Mouse (Mus musculus) hindbrain, embryonic 13.5 days (tissue): ENCODE measurements around the gene Lrtm1. TPM values are rescaled to one million over a fixed set of nuclear protein-coding genes. Genes with fewer than 3 reads are reported as not detected.

ENCODE experiments used
- ATAC-seq: fragments of 200-750 bp; cut with Nextera tagmentation; 2 replicates; pipeline ENCODE4 v1.8.0; 2017; ENCODE audit warnings: moderate TSS enrichment; ENCODE audit not compliant: low FRiP score
- H3K27ac ChIP-seq: fragments of 300-500 bp; sonication (generic); 2 replicates; pipeline ENCODE4 v1.5.1; 2015; ENCODE audit warnings: inconsistent platforms, mild to moderate bottlenecking, moderate library complexity
- H3K27me3 ChIP-seq: fragments of 300-500 bp; sonication (generic); 2 replicates; pipeline ENCODE4 v1.6.1; 2015; ENCODE audit warnings: mild to moderate bottlenecking, inconsistent platforms
- H3K36me3 ChIP-seq: fragments of 300-500 bp; sonication (generic); 2 replicates; pipeline ENCODE4 v1.6.1; 2015; ENCODE audit warnings: mild to moderate bottlenecking, inconsistent platforms
- H3K4me1 ChIP-seq: fragments of 300-500 bp; sonication (generic); replicated peaks from 2 replicates; pipeline ENCODE4 v1.6.1; 2015; ENCODE audit warnings: inconsistent platforms
- H3K4me2 ChIP-seq: fragments of 300-500 bp; sonication (generic); 2 replicates; pipeline ENCODE4 v1.6.1; 2015; ENCODE audit warnings: inconsistent platforms, mild to moderate bottlenecking, moderate library complexity
- H3K4me3 ChIP-seq: fragments of 300-500 bp; sonication (generic); 2 replicates; pipeline ENCODE4 v1.5.1; 2015; ENCODE audit warnings: mild to moderate bottlenecking, inconsistent platforms
- H3K9ac ChIP-seq: fragments of 300-500 bp; sonication (generic); 2 replicates; pipeline ENCODE4 v1.6.1; 2015; ENCODE audit warnings: mild to moderate bottlenecking, inconsistent platforms
- H3K9me3 ChIP-seq: fragments of 300-500 bp; sonication (generic); 2 replicates; pipeline ENCODE4 v1.6.1; 2016; ENCODE audit warnings: inconsistent platforms
- WGBS: fragments of 180-500 bp; shearing (Covaris S2); methylation state at CpG from one replicate; pipeline ENCODE4 v1.1.7; 2015; 5-methylcytosine and 5-hydroxymethylcytosine counted together
- polyA plus RNA-seq: library from polyadenylated mRNA; unstranded; fragments of >200 nt; fragmentation: Nextera tagmentation; extraction: Ambion mirVana; gene quantifications from 2 replicates; pipeline ENCODE4 v1.2.1, GENCODE M21; 2015

Lrtm1 gene
- polyA plus RNA-seq, 1 experiment from 2014 or later: 0.44 TPM

GRCm38 (mm10) chr14:29041498-29041897 lies 23.5 kb downstream of the Lrtm1 start:
- H3K4me1 ChIP-seq: peaks cover 27% of the 10 kb centered on the region
- no peak for ATAC-seq
- 94% methylated on average over 1 of the region's 1 CpGs for WGBS
- peak overlapping the region; percentile 79 for H3K27ac ChIP-seq
- H3K27me3 ChIP-seq: 0 out of 2 replicates have a peak, but pooled peaks cover 3% of the 10 kb centered on the region
- H3K4me3 ChIP-seq: no peak overlapping the region
- H3K36me3 ChIP-seq: no peaks in the 10 kb centered on the region
- H3K9ac ChIP-seq: no peak overlapping the region
- H3K9me3 ChIP-seq: no peaks in the 10 kb centered on the region
- no peak overlapping the region for H3K4me2 ChIP-seq

- peak overlapping the region; percentile 48 for H3K27ac ChIP-seq
- H3K4me1 ChIP-seq: peaks cover 27% of the 10 kb centered on the region
- H3K36me3 ChIP-seq: no peaks in the 10 kb centered on the region
- no peak overlapping the region for H3K9ac ChIP-seq
- no peaks in the 10 kb centered on the region for H3K9me3 ChIP-seq
- no peak overlapping the region for H3K4me2 ChIP-seq
- H3K4me3 ChIP-seq: no peak overlapping the region
- no peak for ATAC-seq
- 0 out of 2 replicates have a peak, but pooled peaks cover 3% of the 10 kb centered on the region for H3K27me3 ChIP-seq
- 52% methylated on average over 1 of the region's 1 CpGs for WGBS
Observed at GRCm38 (mm10) chr14:29042355-29042754, 24.3 kb downstream of the Lrtm1 start.

DNA sequence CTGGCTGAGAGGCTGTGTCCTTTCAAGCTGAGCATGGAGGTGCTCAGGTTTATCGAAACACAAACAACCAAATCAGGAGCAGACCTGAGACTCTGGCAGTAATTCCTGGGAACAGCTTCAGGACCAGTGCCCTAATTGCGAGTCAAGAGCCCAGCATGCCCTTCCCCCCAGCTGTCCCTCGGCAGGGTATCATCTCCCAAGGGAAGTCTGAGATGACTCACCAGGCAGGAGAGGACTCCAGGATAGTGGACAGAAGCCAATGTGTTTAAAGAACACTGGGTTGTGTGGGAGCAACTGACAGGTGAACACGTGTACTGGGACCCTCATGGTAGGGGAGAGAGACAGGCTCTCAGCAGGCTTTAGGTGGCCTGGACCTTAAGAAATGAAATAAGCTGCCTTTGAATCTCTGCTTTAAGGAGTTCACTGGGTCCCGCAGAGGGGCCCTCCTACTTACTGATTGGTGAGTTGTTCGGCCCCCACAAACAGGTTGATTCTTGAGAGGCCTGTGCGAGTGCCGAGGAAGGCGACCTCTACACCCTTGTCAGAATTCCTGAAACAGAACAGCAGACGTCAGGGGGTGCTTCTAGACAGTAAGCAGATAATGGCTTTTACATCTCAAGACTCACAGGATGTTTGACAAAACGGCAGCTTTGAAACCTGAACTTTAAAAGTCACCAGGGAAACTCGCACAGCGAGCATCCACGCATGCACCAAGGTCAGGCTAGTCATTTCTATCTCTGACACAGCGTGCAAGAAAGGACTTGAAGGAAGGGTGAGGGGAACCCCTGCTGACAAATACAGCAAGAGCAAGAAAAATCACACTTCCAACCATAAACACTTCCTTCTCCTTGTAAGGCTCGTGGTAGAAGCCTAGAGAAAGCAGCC lies 34.2 kb downstream of the Lrtm1 start:
- Histone ChIP-seq H3K4me2 (no peak overlapping the region), H3K4me1 (no peaks in the 10 kb centered on the region), H3K9ac (no peak overlapping the region), H3K4me3 (no peak overlapping the region), H3K36me3 (no peaks in the 10 kb centered on the region), H3K27ac (no peak overlapping the region), H3K27me3 (no peaks in the 10 kb centered on the region), H3K9me3 (no peaks in the 10 kb centered on the region)
- 71% methylated on average over 16 of the region's 16 CpGs for WGBS
- ATAC-seq: no peak

- no peaks in the 10 kb centered on the region for H3K27me3 ChIP-seq
- H3K4me3 ChIP-seq: no peak overlapping the region
- H3K9ac ChIP-seq: no peak overlapping the region
- no peaks in the 10 kb centered on the region for H3K9me3 ChIP-seq
- no peak overlapping the region for H3K4me2 ChIP-seq
- no peaks in the 10 kb centered on the region for H3K4me1 ChIP-seq
- H3K36me3 ChIP-seq: no peaks in the 10 kb centered on the region
- no peak overlapping the region for H3K27ac ChIP-seq
- no peak for ATAC-seq
Observed at GRCm38 (mm10) chr14:29060679-29061078, 42.7 kb downstream of the Lrtm1 start.

- no peak for ATAC-seq
- WGBS: 91% methylated on average over 1 of the region's 1 CpGs
- Histone ChIP-seq H3K36me3 (no peaks in the 10 kb centered on the region), H3K9ac (no peak overlapping the region), H3K27ac (no peak overlapping the region), H3K4me1 (no peaks in the 10 kb centered on the region), H3K27me3 (no peaks in the 10 kb centered on the region), H3K9me3 (no peaks in the 10 kb centered on the region), H3K4me2 (no peak overlapping the region), H3K4me3 (no peak overlapping the region)
Observed at GRCm38 (mm10) chr14:29061491-29061890, 43.5 kb downstream of the Lrtm1 start.

GRCm38 (mm10) chr14:29062676-29063075 lies 44.7 kb downstream of the Lrtm1 start:
- H3K27me3 ChIP-seq: no peaks in the 10 kb centered on the region
- H3K36me3 ChIP-seq: no peaks in the 10 kb centered on the region
- no peaks in the 10 kb centered on the region for H3K9me3 ChIP-seq
- H3K4me1 ChIP-seq: no peaks in the 10 kb centered on the region
- H3K9ac ChIP-seq: no peak overlapping the region
- H3K4me2 ChIP-seq: no peak overlapping the region
- no peak overlapping the region for H3K4me3 ChIP-seq
- ATAC-seq: no peak
- H3K27ac ChIP-seq: no peak overlapping the region
- WGBS: 96% methylated on average over 2 of the region's 2 CpGs

GRCm38 (mm10) chr14:29073747-29074146 lies 55.7 kb downstream of the Lrtm1 start:
- 75% methylated on average over 4 of the region's 4 CpGs for WGBS
- no peak overlapping the region for H3K4me3 ChIP-seq
- ATAC-seq: no peak
- no peak overlapping the region for H3K9ac ChIP-seq
- H3K9me3 ChIP-seq: no peaks in the 10 kb centered on the region
- H3K27me3 ChIP-seq: 0 out of 2 replicates have a peak, but pooled peaks cover 6% of the 10 kb centered on the region
- H3K27ac ChIP-seq: 0 out of 2 replicates have a peak overlapping the region, but pooled peaks have one; percentile 8
- H3K36me3 ChIP-seq: no peaks in the 10 kb centered on the region
- no peaks in the 10 kb centered on the region for H3K4me1 ChIP-seq
- H3K4me2 ChIP-seq: no peak overlapping the region

DNA sequence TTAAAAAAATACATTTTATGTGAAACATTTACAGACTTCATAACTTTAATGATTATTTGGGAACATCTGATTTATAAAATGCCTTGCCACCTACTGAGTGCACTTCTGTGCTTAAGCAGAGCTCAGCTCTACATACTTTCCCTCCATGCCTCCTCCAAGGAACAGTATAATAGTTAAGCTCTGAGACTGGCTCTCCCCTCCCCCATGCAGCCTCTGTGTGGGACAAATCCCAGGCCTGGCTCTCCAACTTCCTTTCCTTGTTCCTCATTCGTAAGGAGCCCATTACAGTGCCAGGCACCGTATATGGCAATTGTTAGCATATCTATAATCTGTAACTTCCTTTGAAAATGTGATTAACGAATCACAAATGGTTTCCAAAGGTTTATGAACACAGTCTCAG lies 59.4 kb downstream of the Lrtm1 start:
- no peaks in the 10 kb centered on the region for H3K4me1 ChIP-seq
- no peak overlapping the region for H3K9ac ChIP-seq
- H3K9me3 ChIP-seq: no peaks in the 10 kb centered on the region
- 0 out of 2 replicates have a peak, but pooled peaks cover 6% of the 10 kb centered on the region for H3K27me3 ChIP-seq
- H3K27ac ChIP-seq: no peak overlapping the region
- H3K4me3 ChIP-seq: no peak overlapping the region
- H3K36me3 ChIP-seq: no peaks in the 10 kb centered on the region
- WGBS: 82% methylated on average over 3 of the region's 3 CpGs
- H3K4me2 ChIP-seq: no peak overlapping the region
- no peak for ATAC-seq

GRCm38 (mm10) chr14:29080228-29080627 lies 62.2 kb downstream of the Lrtm1 start:
- Histone ChIP-seq H3K9ac (no peak overlapping the region), H3K36me3 (no peaks in the 10 kb centered on the region), H3K27me3 (0 out of 2 replicates have a peak, but pooled peaks cover 3% of the 10 kb centered on the region), H3K9me3 (no peaks in the 10 kb centered on the region), H3K4me1 (no peaks in the 10 kb centered on the region), H3K4me3 (no peak overlapping the region), H3K27ac (no peak overlapping the region), H3K4me2 (no peak overlapping the region)
- ATAC-seq: no peak
- 86% methylated on average over 4 of the region's 4 CpGs for WGBS

- no peak overlapping the region for H3K4me3 ChIP-seq
- no peak for ATAC-seq
- no peak overlapping the region for H3K4me2 ChIP-seq
- no peak overlapping the region for H3K27ac ChIP-seq
- 87% methylated on average over 4 of the region's 4 CpGs for WGBS
- no peak overlapping the region for H3K9ac ChIP-seq
- H3K36me3 ChIP-seq: no peaks in the 10 kb centered on the region
- no peaks in the 10 kb centered on the region for H3K4me1 ChIP-seq
- H3K9me3 ChIP-seq: no peaks in the 10 kb centered on the region
- H3K27me3 ChIP-seq: 0 out of 2 replicates have a peak, but pooled peaks cover 3% of the 10 kb centered on the region
Observed at GRCm38 (mm10) chr14:29080630-29081029, 62.6 kb downstream of the Lrtm1 start.

- H3K36me3 ChIP-seq: no peaks in the 10 kb centered on the region
- H3K27ac ChIP-seq: no peak overlapping the region
- H3K9ac ChIP-seq: no peak overlapping the region
- H3K27me3 ChIP-seq: 0 out of 2 replicates have a peak, but pooled peaks cover 1% of the 10 kb centered on the region
- H3K4me2 ChIP-seq: no peak overlapping the region
- ATAC-seq: no peak
- H3K4me3 ChIP-seq: no peak overlapping the region
- H3K4me1 ChIP-seq: peaks cover 13% of the 10 kb centered on the region; the same call in 1 of the 2 replicates
- no peaks in the 10 kb centered on the region for H3K9me3 ChIP-seq
- WGBS: 93% methylated on average over 1 of the region's 1 CpGs
Observed at GRCm38 (mm10) chr14:29082171-29082570, 64.2 kb downstream of the Lrtm1 start.
